Mouse (Mus musculus): ENCODE measurements around the gene Caln1. TPM values are rescaled to one million over a fixed set of nuclear protein-coding genes. Genes with fewer than 3 reads are reported as not detected.
"Not testable (repeated sequence)": the region's sequence is repeated elsewhere in the genome, so short reads cannot be mapped to it uniquely, and the experiment has no call there.

Caln1 gene
- total and polyA plus RNA-seq, 2 experiments from 2014 or later, result 52.0 to 55.0 TPM

DNA sequence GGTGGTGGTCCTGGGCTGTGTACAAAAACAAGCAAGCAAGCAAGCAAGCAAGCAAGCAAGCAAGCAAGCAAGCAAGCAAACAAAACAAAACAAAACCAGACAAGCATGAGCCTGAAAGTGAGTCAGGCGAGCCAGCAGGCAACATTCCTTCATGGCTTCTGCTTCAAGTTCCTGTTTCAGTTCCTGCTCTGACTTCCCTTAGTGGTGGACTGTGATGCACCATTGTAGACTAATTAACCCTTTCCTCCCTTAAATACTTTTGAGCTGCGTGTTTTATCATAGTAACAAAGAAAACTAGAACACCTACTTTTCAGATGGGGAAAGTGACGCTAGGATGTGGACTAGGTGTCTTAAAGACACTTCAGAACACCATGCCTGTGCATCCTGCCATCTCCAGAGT lies 244.4 kb downstream of the Caln1 start:
- H3K4me2 ChIP-seq (ENCODE audit: low read depth, low read length), result no peak overlapping the region

DNA sequence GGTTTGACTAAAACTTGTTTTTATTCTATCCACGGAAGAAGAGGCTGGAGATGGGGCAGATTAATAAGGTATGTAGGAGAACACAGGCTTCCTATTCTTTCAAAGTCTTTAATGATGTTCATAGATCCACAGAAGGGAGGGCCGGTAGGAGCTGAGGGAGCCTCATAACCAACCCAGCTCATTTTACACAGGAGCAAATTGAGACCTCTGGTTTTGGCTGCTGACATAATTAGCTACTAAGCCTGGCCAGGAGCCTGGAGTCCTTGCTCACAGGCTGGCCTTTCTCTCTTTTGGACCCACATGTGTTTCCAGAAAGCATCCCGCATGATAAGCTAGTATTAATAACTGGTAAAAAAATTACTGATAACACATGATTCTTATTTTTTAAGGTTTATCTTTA lies 245.0 kb downstream of the Caln1 start:
- Histone ChIP-seq H3K9me3 (ENCODE audit: low read length) (no peaks in the 10 kb centered on the region), H3K4me1 (ENCODE audit: insufficient read depth, low read length) (no peaks in the 10 kb centered on the region), H3K4me3 (ENCODE audit: low read length) (no peak overlapping the region), H3K27me3 (ENCODE audit: insufficient read depth, low read length) (no peaks in the 10 kb centered on the region), H3K36me3 (ENCODE audit: insufficient read depth, low read length) (no peaks in the 10 kb centered on the region), H3K9ac (replicated peaks; ENCODE audit: low read length) (no peak overlapping the region), H3K4me2 (ENCODE audit: low read depth, low read length) (no peak overlapping the region), H3K27ac (no peak overlapping the region)
- WGBS, result 73% methylated on average over 3 of the region's 3 CpGs
- no peak for DNase-seq (ENCODE audit: low spot score)
- no peak for TF ChIP-seq CTCF (IDR thresholded peaks at IDR 0.05; ENCODE audit: low read depth)
- no peak for ATAC-seq

More for the DNA sequence above, 244.4 kb downstream of the Caln1 start:
- Histone ChIP-seq H3K4me1 (ENCODE audit: insufficient read depth, low read length) (no peaks in the 10 kb centered on the region), H3K9me3 (ENCODE audit: low read length) (no peaks in the 10 kb centered on the region), H3K4me3 (ENCODE audit: low read length) (no peak overlapping the region), H3K9ac (replicated peaks; ENCODE audit: low read length) (no peak overlapping the region), H3K27me3 (ENCODE audit: insufficient read depth, low read length) (no peaks in the 10 kb centered on the region), H3K36me3 (ENCODE audit: insufficient read depth, low read length) (no peaks in the 10 kb centered on the region), H3K27ac (no peak overlapping the region)
- 92% methylated on average over 3 of the region's 3 CpGs for WGBS
- DNase-seq (ENCODE audit: low spot score), result no peak
- no peak for TF ChIP-seq CTCF (IDR thresholded peaks at IDR 0.05; ENCODE audit: low read depth)
- ATAC-seq, result no peak

DNA sequence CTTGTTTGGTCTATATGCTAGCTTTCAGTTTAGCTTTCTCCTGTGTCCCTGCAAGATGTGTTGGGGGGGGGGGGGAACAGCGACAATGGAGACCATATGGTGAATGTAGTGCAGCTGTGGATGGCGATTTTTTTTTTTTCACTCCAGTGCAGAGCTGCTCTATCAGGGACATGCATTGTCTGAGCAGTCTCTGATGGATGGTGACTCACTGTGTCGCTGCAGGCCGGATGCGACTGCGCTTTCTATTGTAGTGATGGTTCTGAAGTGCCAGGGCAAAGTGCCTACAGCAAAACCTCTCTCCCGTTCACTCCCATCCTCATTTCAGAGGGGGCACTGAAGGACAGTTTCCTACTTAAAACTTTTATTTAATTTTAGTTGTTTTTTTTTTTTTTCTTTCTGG lies 250.8 kb downstream of the Caln1 start:
- 45% methylated on average over 7 of the region's 7 CpGs for WGBS
- Histone ChIP-seq H3K4me3 (ENCODE audit: low read length) (no peak overlapping the region), H3K36me3 (ENCODE audit: insufficient read depth, low read length) (no peaks in the 10 kb centered on the region), H3K27ac (no peak overlapping the region), H3K9me3 (ENCODE audit: low read length) (no peaks in the 10 kb centered on the region), H3K27me3 (ENCODE audit: insufficient read depth, low read length) (no peaks in the 10 kb centered on the region), H3K4me1 (ENCODE audit: insufficient read depth, low read length) (no peaks in the 10 kb centered on the region), H3K4me2 (ENCODE audit: low read depth, low read length) (no peak overlapping the region), H3K9ac (replicated peaks; ENCODE audit: low read length) (no peak overlapping the region)
- ATAC-seq (no peak), DNase-seq (ENCODE audit: low spot score) (peak; percentile 27)
- no peak for TF ChIP-seq CTCF (IDR thresholded peaks at IDR 0.05; ENCODE audit: low read depth)

DNA sequence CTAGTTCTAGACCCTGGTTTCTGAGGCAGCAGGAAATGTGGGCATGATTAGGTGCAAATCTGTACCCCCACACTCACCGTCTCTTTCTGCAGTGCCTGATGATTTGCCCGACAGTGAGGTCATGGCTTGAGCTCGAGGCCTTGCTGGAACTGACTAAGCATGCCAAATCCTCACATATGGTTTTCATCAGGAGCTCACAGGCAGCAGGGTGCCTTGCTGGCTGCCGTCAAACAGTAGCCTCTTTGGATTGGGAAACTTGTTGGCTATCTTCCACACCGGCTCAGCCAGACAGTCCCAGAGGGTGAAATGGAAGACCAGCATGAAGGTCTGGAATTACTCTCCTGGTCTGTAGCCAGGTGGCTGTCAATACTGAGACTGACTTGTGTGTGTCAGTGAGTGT lies 254.0 kb downstream of the Caln1 start:
- no peaks in the 10 kb centered on the region for H3K9me3 ChIP-seq (ENCODE audit: low read length)
- H3K36me3 ChIP-seq (ENCODE audit: insufficient read depth, low read length), result no peaks in the 10 kb centered on the region
- DNase-seq (ENCODE audit: low spot score) (peak; percentile 86), ATAC-seq (peak; percentile 83)
- no peak overlapping the region for H3K27ac ChIP-seq
- no peak overlapping the region for H3K9ac ChIP-seq (replicated peaks; ENCODE audit: low read length)
- H3K4me2 ChIP-seq (ENCODE audit: low read depth, low read length), result no peak overlapping the region
- 20% methylated on average over 5 of the region's 5 CpGs for WGBS
- no peak for TF ChIP-seq CTCF (IDR thresholded peaks at IDR 0.05; ENCODE audit: low read depth)
- no peaks in the 10 kb centered on the region for H3K27me3 ChIP-seq (ENCODE audit: insufficient read depth, low read length)
- H3K4me3 ChIP-seq (ENCODE audit: low read length), result no peak overlapping the region
- no peaks in the 10 kb centered on the region for H3K4me1 ChIP-seq (ENCODE audit: insufficient read depth, low read length)

DNA sequence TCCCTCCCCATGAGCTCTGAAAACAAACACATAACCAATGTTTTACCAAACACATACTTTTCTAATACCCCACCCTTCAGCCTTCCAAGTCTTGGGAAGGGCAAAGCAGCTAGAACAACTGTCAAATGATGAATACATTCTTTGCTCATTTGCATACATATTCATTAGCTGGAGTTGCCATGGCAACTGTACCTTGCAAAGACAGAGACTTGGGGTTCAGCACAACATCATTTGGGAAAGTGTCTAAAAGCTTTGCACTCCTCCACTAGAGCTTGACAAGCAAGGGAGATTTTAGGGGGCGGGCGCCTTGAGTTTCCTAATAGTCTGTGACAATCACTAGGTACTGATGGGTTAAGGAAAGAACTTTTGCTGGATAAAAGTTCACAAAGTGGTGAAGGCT lies 258.5 kb downstream of the Caln1 start:
- Histone ChIP-seq H3K27ac (no peak overlapping the region), H3K9me3 (ENCODE audit: low read length) (no peaks in the 10 kb centered on the region), H3K9ac (replicated peaks; ENCODE audit: low read length) (no peak overlapping the region), H3K4me3 (ENCODE audit: low read length) (no peak overlapping the region), H3K27me3 (ENCODE audit: insufficient read depth, low read length) (no peaks in the 10 kb centered on the region), H3K4me1 (ENCODE audit: insufficient read depth, low read length) (no peaks in the 10 kb centered on the region), H3K36me3 (ENCODE audit: insufficient read depth, low read length) (no peaks in the 10 kb centered on the region), H3K4me2 (ENCODE audit: low read depth, low read length) (no peak overlapping the region)
- no peak for TF ChIP-seq CTCF (IDR thresholded peaks at IDR 0.05; ENCODE audit: low read depth)
- ATAC-seq, result no peak
- 89% methylated on average over 2 of the region's 2 CpGs for WGBS
- peak; percentile 38 for DNase-seq (ENCODE audit: low spot score)

DNA sequence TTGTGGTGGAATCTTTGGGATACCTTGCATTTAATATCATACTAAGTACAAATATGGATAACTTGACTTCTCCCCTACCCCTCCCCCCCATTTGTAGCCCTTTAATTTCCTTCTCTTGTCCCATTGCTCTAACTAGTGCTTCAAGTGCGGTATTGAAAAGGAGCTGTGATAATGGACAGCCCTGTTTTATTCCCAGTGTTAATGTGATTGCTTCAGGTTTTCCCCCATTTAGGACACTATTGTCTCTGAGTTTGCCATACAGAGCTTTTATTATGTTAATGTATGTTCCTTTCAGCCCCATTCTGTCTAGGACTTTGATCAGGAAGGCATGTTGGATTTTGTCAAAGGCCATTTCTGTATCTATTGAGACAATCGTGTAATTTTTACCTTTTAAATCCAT lies 266.1 kb downstream of the Caln1 start:
- Histone ChIP-seq H3K4me3 (ENCODE audit: low read length) (no peak overlapping the region), H3K4me2 (ENCODE audit: low read depth, low read length) (no peak overlapping the region), H3K27ac (no peak overlapping the region), H3K36me3 (ENCODE audit: insufficient read depth, low read length) (no peaks in the 10 kb centered on the region), H3K4me1 (ENCODE audit: insufficient read depth, low read length) (no peaks in the 10 kb centered on the region), H3K27me3 (ENCODE audit: insufficient read depth, low read length) (no peaks in the 10 kb centered on the region), H3K9ac (replicated peaks; ENCODE audit: low read length) (no peak overlapping the region), H3K9me3 (ENCODE audit: low read length) (no peaks in the 10 kb centered on the region; the same call in 1 of the 2 replicates)
- no peak for ATAC-seq
- TF ChIP-seq CTCF (IDR thresholded peaks at IDR 0.05; ENCODE audit: low read depth), result no peak
- 29% methylated on average over 2 of the region's 2 CpGs for WGBS
- no peak for DNase-seq (ENCODE audit: low spot score)

DNA sequence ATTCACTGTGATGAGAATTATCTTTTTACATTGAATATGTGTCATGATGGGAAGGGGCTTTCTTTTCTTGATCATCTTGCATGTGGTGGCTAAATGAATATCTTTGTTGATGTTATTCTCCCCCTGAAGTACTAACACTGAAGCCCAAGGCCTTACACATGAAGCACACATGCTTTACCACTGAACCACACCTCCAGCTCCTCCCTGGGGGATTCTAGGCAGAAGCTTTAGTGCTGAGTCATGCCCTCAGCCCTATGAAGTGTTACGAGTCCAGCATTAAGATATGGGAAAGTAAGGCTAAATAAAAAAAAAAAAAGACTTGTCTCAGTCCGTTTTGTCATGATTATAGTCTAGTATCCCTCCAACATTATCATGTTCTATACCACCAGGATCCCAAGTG lies 272.6 kb downstream of the Caln1 start:
- no peaks in the 10 kb centered on the region for H3K27me3 ChIP-seq (ENCODE audit: insufficient read depth, low read length)
- no peaks in the 10 kb centered on the region for H3K4me1 ChIP-seq (ENCODE audit: insufficient read depth, low read length)
- 78% methylated on average over 2 of the region's 2 CpGs for WGBS
- H3K36me3 ChIP-seq (ENCODE audit: insufficient read depth, low read length), result no peaks in the 10 kb centered on the region
- DNase-seq (ENCODE audit: low spot score) (no peak), ATAC-seq (no peak)
- no peak overlapping the region for H3K27ac ChIP-seq
- H3K9ac ChIP-seq (replicated peaks; ENCODE audit: low read length), result no peak overlapping the region
- H3K4me2 ChIP-seq (ENCODE audit: low read depth, low read length), result no peak overlapping the region
- H3K9me3 ChIP-seq (ENCODE audit: low read length), result peaks cover 2% of the 10 kb centered on the region; the same call in 1 of the 2 replicates
- H3K4me3 ChIP-seq (ENCODE audit: low read length), result no peak overlapping the region
- no peak for TF ChIP-seq CTCF (IDR thresholded peaks at IDR 0.05; ENCODE audit: low read depth)

DNA sequence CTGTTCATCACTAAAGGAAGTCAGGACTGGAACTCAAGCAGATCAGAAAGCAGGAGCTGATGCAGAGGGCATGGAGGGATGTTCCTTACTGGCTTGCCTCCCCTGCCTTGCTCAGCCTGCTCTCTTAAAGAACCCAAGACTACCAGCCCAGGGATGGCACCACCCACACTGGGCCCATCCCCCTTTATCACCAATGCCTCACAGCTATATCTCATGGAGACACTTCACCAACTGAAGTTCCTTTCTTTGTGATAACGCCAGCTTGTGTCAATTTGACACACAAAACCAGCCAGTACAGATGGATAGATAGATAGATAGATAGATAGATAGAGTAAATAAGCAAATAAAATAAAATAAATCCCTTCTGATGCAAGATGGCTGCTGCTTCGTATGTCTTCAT lies 276.9 kb downstream of the Caln1 start:
- not testable (repeated sequence) for H3K9me3 ChIP-seq (ENCODE audit: low read length); DNase-seq (ENCODE audit: low spot score); H3K27ac ChIP-seq; H3K4me2 ChIP-seq (ENCODE audit: low read depth, low read length); ATAC-seq; H3K4me3 ChIP-seq (ENCODE audit: low read length); H3K27me3 ChIP-seq (ENCODE audit: insufficient read depth, low read length); H3K9ac ChIP-seq (replicated peaks; ENCODE audit: low read length); H3K4me1 ChIP-seq (ENCODE audit: insufficient read depth, low read length); H3K36me3 ChIP-seq (ENCODE audit: insufficient read depth, low read length)
- WGBS, result 85% methylated on average over 2 of the region's 2 CpGs

Measured in hindbrain, postnatal 0 days (tissue).